Mouse (Mus musculus): Measurements from ENCODE around the gene Nfe2l2. TPM values are rescaled to one million over a fixed set of nuclear protein-coding genes. Genes with fewer than 3 reads are reported as not detected.

Nfe2l2 gene
- 74.1 TPM for polyA plus RNA-seq (2012; fragmentation: generic; extraction: Trizol)

DNA sequence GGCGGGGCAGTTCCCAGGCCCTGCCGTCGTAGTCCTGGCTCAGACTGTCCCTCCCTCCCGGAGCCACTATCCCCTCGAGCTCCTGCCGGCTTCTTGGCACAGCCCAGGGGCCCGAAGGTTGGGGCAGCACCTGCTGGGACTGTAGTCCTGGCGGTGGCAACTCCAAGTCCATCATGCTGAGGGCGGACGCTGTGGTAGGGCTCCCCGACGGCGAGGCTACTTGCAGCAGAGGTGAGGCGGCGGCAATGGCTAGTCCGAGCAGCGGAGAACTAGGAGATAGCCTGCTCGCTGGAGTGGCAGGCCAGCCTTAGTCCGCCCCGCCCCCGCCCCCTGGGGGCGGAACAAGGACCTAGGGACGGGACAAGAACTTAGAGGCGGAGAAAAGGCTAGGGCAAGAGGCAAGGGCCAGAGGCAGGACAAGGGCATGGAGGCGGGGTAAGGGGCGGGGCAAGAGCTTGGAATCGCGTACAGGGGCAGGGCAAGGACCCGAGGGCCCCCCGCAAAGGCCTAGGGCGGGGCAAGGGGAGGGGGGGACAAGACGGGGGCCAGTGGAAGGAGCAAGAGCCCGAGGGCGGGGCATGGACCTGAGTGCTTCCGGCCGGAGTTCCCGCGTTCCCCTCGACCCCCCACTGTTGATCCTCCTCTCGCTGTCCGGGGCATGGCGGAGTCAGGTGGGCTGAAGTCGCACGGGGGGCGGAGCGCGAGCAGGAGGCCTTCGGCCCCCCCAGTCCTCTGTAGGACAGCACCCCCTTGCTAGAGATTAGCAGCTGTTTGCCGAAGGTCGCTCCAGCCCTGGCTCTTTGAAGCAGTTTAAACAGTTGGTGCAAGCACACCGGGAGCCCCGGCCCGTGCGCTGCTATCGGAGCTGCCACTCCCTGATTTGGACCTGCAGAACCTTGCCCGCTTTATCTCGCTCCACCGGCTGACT is at the start of gene Nfe2l2:
Nfe2l2 (minus strand) TSS at position 408 of the 928 bp plus-strand sequence.
- Histone ChIP-seq H3K4me3 (peak within 1 kb of the TSS; percentile 89), H3ac (ENCODE audit: control insufficient read depth, insufficient read length) (peak within 1 kb of the TSS; percentile 84), H3K4me2 (ENCODE audit: low read depth) (peak within 1 kb of the TSS; percentile 90), H3K27me3 (ENCODE audit: control insufficient read depth, insufficient read depth, insufficient read length) (no peaks in the 10 kb centered on the region), H3K36me3 (ENCODE audit: control insufficient read depth, insufficient read depth) (no peaks in the 10 kb centered on the region), H3K79me2 (ENCODE audit: control insufficient read depth, insufficient read depth) (peaks cover 39% of the 10 kb centered on the region)
- TF ChIP-seq TCF3 (IDR thresholded peaks at IDR 0.05; ENCODE audit: insufficient read length, low read depth) (no peak), CEBPB (IDR thresholded peaks at IDR 0.05; ENCODE audit: insufficient read depth, poor library complexity, severe bottlenecking) (no peak), USF1 (IDR thresholded peaks at IDR 0.05; ENCODE audit: low read depth) (no peak), POLR2AphosphoS2 (IDR thresholded peaks at IDR 0.05; ENCODE audit: insufficient read length, low read depth) (peak; percentile 98), MYOG (IDR thresholded peaks at IDR 0.05; ENCODE audit: control insufficient read depth in 1 of 3, insufficient read depth in 1 of 3, insufficient read length in 2 of 3, low read depth in 2 of 3) (peak in 1 of 3 experiments; percentile 67), MYOD1 (IDR thresholded peaks at IDR 0.05; ENCODE audit: control insufficient read depth in 1 of 3, insufficient read length in 2 of 3, low read depth in 2 of 3) (peak in 2 of 3 experiments; percentile 12 to 50), POLR2A (IDR thresholded peaks at IDR 0.05; ENCODE audit: insufficient read length, low read depth) (peak; percentile 94)

DNA sequence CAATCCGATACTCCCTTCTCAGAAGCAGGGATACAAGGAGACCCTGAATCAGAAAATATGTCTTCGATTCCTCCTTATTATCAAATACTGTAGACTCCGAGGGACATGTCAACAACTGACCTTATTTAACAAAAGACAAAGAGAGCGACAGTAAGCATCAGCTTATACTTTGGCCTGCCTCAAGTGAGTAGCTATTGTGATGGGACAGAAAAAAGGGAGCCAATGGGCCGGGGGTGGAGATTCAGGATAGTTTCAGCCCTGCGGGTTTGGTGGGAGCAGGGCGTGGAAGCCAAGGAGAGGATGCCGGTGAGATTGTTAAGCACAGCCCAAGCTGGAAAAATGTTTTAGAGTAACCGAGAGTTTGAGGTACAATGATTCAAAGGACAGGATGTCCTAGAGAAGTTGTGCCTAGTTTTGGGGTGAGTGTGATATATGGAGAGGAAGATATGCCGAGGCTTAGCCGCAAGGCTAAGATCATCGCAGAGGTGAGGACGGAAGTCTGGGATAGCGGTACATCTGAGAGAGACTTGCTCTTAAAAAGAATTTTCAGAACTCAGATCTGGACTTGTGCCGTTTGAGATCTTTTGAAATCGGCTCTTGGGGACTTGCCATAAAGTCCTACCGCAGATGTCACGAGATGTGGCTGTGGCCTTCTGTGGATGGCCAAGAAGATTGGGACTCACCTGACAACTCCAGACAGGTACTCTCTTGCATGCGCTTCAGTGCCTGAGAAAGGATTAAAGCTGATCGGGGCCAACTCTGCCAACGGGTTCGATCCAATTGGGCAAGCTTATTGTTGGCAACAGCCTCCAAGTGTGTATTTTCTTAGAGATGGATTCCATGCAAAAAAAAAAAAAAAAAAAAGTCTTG is 48.1 kb upstream of the Nfe2l2 start:
- H3ac ChIP-seq (ENCODE audit: control insufficient read depth, insufficient read length): no peak overlapping the region
- H3K4me2 ChIP-seq (ENCODE audit: low read depth): no peak overlapping the region
- H3K79me2 ChIP-seq (ENCODE audit: control insufficient read depth, insufficient read depth): no peaks in the 10 kb centered on the region
- H3K4me3 ChIP-seq: no peak overlapping the region
- H3K27me3 ChIP-seq (ENCODE audit: control insufficient read depth, insufficient read depth, insufficient read length): no peaks in the 10 kb centered on the region
- no peaks in the 10 kb centered on the region for H3K36me3 ChIP-seq (ENCODE audit: control insufficient read depth, insufficient read depth)
- TF ChIP-seq POLR2AphosphoS2 (IDR thresholded peaks at IDR 0.05; ENCODE audit: insufficient read length, low read depth): no peak
- TF ChIP-seq SRF (IDR thresholded peaks at IDR 0.05; ENCODE audit: control insufficient read depth, insufficient read length, low read depth): no peak
- TF ChIP-seq TCF12 (IDR thresholded peaks at IDR 0.05; ENCODE audit: insufficient read depth, poor library complexity, severe bottlenecking): no peak
- no peak for TF ChIP-seq TCF3 (IDR thresholded peaks at IDR 0.05; ENCODE audit: insufficient read length, low read depth)
- TF ChIP-seq E2F4 (IDR thresholded peaks at IDR 0.05; ENCODE audit: insufficient read depth): no peak
- no peak for TF ChIP-seq MYOD1 (IDR thresholded peaks at IDR 0.05; ENCODE audit: control insufficient read depth in 1 of 3, insufficient read length in 2 of 3, low read depth in 2 of 3)
- TF ChIP-seq USF1 (IDR thresholded peaks at IDR 0.05; ENCODE audit: low read depth): no peak
- TF ChIP-seq CEBPB (IDR thresholded peaks at IDR 0.05; ENCODE audit: insufficient read depth, poor library complexity, severe bottlenecking): no peak
- TF ChIP-seq POLR2A (IDR thresholded peaks at IDR 0.05; ENCODE audit: insufficient read length, low read depth): no peak
- no peak for TF ChIP-seq MYOG (IDR thresholded peaks at IDR 0.05; ENCODE audit: control insufficient read depth in 1 of 3, insufficient read depth in 1 of 3, insufficient read length in 2 of 3, low read depth in 2 of 3)
- no peak for TF ChIP-seq REST (IDR thresholded peaks at IDR 0.05; ENCODE audit: insufficient read depth, insufficient read length)
- no peak for TF ChIP-seq MAX (IDR thresholded peaks at IDR 0.05; ENCODE audit: low read depth)

DNA sequence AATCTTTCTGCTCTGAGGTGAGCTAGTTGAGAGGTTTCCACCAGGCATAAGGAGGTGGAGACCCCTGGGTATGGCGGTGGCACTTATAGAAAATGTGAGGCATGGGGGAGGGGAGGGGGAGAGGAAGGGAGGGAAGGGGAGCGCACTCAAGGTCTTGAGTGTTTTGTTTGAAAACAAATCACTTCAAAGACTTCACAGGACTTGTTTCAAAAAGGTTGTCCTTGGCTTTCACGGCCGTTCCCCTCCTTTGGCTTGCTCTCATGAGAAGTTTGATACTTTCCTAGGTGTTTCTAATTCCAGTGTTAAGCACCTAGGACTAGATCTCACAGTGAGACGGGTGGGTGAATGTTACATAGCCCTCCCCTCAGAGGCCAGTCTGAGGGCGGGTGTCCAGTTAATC is 47.5 kb upstream of the Nfe2l2 start:
- no peak overlapping the region for H3ac ChIP-seq (ENCODE audit: control insufficient read depth, insufficient read length)
- TF ChIP-seq POLR2A (IDR thresholded peaks at IDR 0.05; ENCODE audit: insufficient read length, low read depth): no peak
- no peak for TF ChIP-seq USF1 (IDR thresholded peaks at IDR 0.05; ENCODE audit: low read depth)
- no peak for TF ChIP-seq MYOG (IDR thresholded peaks at IDR 0.05; ENCODE audit: control insufficient read depth in 1 of 3, insufficient read depth in 1 of 3, insufficient read length in 2 of 3, low read depth in 2 of 3)
- TF ChIP-seq TCF12 (IDR thresholded peaks at IDR 0.05; ENCODE audit: insufficient read depth, poor library complexity, severe bottlenecking): no peak

DNA sequence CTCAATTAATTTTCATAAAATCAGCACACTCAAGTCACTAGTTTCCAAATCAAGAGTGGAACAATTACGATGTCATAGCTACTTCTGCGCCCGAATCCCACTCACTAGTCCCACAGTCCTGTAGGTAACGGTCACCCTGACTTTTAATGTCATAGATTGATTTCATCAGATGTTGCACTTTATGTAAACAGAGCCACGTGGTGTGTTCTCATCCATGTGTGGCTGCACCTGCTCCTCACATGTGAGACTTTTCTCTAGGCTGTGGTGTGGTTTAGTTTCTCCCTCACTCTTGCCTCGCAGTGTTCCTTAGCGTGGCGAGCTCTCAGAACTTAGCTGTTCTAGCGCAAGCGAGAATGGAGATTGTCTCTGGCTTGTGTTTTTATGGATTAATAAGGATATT is 46.4 kb upstream of the Nfe2l2 start:
- Histone ChIP-seq H3K4me3 (no peak overlapping the region), H3ac (ENCODE audit: control insufficient read depth, insufficient read length) (no peak overlapping the region), H3K4me2 (ENCODE audit: low read depth) (no peak overlapping the region), H3K79me2 (ENCODE audit: control insufficient read depth, insufficient read depth) (no peaks in the 10 kb centered on the region), H3K36me3 (ENCODE audit: control insufficient read depth, insufficient read depth) (no peaks in the 10 kb centered on the region), H3K27me3 (ENCODE audit: control insufficient read depth, insufficient read depth, insufficient read length) (no peaks in the 10 kb centered on the region)
- no peak for TF ChIP-seq POLR2A (IDR thresholded peaks at IDR 0.05; ENCODE audit: insufficient read length, low read depth)

More for the DNA sequence above, 47.5 kb upstream of the Nfe2l2 start:
- H3K36me3 ChIP-seq (ENCODE audit: control insufficient read depth, insufficient read depth): no peaks in the 10 kb centered on the region
- no peaks in the 10 kb centered on the region for H3K79me2 ChIP-seq (ENCODE audit: control insufficient read depth, insufficient read depth)
- H3K4me2 ChIP-seq (ENCODE audit: low read depth): no peak overlapping the region
- H3K27me3 ChIP-seq (ENCODE audit: control insufficient read depth, insufficient read depth, insufficient read length): no peaks in the 10 kb centered on the region
- H3K4me3 ChIP-seq: no peak overlapping the region
